Mouse (Mus musculus) midbrain, embryonic 16.5 days (tissue): Measurements from ENCODE around the gene Hsp90ab1. TPM values are rescaled to one million over a fixed set of nuclear protein-coding genes. Genes with fewer than 3 reads are reported as not detected.
A peak's percentile ranks its signal among the peaks of the same experiment; 100 is the strongest.

Source experiments
- ATAC-seq: fragments of 200-750 bp; cut with Nextera tagmentation; 2 replicates; pipeline ENCODE4 v1.8.0; 2017; ENCODE audit warnings: moderate TSS enrichment
- H3K27ac ChIP-seq: fragments of 300-500 bp; sonication (generic); 2 replicates; pipeline ENCODE4 v1.5.1; 2014; ENCODE audit warnings: mild to moderate bottlenecking, low read length, mixed read lengths
- H3K27me3 ChIP-seq: fragments of 300-500 bp; sonication (generic); 2 replicates; pipeline ENCODE4 v1.6.1; 2014; ENCODE audit warnings: low read depth, low read length, mixed read lengths; ENCODE audit not compliant: control insufficient read depth, insufficient read depth
- H3K36me3 ChIP-seq: fragments of 300-500 bp; sonication (generic); 2 replicates; pipeline ENCODE4 v1.6.1; 2014; ENCODE audit warnings: mild to moderate bottlenecking, low read length, moderate library complexity, mixed read lengths; ENCODE audit not compliant: control insufficient read depth, insufficient read depth
- H3K4me1 ChIP-seq: fragments of 300-500 bp; sonication (generic); 2 replicates; pipeline ENCODE4 v1.6.1; 2014; ENCODE audit warnings: mild to moderate bottlenecking, low read length, mixed read lengths; ENCODE audit not compliant: control insufficient read depth, insufficient read depth
- H3K4me2 ChIP-seq: fragments of 300-500 bp; sonication (generic); 2 replicates; pipeline ENCODE4 v1.6.1; 2014; ENCODE audit warnings: mild to moderate bottlenecking, low read length, mixed read lengths
- H3K4me3 ChIP-seq: fragments of 300-500 bp; sonication (generic); 2 replicates; pipeline ENCODE4 v1.5.1; 2014; ENCODE audit warnings: low read depth, mild to moderate bottlenecking, low read length, moderate library complexity, mixed read lengths
- H3K9ac ChIP-seq: fragments of 300-500 bp; sonication (generic); 2 replicates; pipeline ENCODE4 v1.6.1; 2014; ENCODE audit warnings: low read depth, low read length, mixed read lengths
- H3K9me3 ChIP-seq: fragments of 300-500 bp; sonication (generic); replicated peaks from 2 replicates; pipeline ENCODE4 v1.6.1; 2014; ENCODE audit warnings: mild to moderate bottlenecking, low read length, mixed read lengths; ENCODE audit not compliant: control insufficient read depth, poor library complexity, severe bottlenecking
- WGBS: fragments of 180-500 bp; shearing (Covaris S2); extraction: QIAGEN DNeasy Blood & Tissue Kit; methylation state at CpG from one replicate; pipeline ENCODE4 v1.1.7; 2014; 5-methylcytosine and 5-hydroxymethylcytosine counted together
- polyA plus RNA-seq: library from polyadenylated mRNA; unstranded; fragments of >200 nt; fragmentation: Nextera tagmentation; extraction: Ambion mirVana; gene quantifications from 2 replicates; pipeline ENCODE4 v1.2.1, GENCODE M21; 2015

The Hsp90ab1 gene
- polyA plus RNA-seq, 1 experiment from 2014 or later = 1,403 TPM

DNA sequence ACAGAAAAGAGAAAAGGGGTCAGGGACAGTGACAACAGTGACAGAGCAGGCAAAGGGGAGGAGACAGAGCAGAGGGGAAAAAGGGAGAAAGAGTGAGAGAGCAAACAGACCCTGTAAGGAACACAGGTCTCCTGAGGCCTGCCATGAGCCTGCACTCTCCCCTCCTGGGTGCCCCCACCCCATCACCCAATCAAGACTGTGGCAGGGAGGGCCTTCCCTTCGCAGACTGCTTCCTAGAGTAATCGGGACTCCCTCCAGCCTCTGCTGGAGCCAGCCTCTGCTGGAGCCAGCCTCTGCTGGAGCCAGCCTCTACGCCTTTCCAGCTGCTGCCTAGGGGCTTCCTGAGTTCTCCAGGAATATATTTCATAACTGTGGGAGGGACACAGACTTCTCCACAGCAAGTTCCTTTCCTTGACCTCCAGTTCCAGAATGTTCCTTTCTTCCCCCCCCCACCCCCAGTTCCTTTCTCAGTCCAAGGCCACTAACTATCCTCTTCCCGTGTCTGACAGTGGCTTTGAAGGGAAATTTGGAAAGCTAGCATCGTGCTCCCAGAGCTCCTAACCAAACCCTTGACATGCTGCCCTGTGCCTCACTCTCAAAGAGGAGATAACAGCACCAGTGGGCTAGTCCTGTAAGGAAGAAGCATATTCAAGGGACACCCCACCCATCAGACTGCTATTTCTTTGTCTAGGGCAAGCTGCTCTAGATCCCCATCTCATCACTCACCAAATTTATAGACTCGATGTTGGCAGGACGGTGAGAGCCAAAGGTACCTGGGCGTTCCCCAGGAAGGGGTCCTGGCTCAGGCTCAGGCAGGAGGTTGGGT lies 19.7 kb upstream of the Hsp90ab1 start:
- no peaks in the 10 kb centered on the region for H3K36me3 ChIP-seq
- no peaks in the 10 kb centered on the region for H3K9me3 ChIP-seq
- no peak overlapping the region for H3K27ac ChIP-seq
- H3K9ac ChIP-seq = 0 out of 2 replicates have a peak overlapping the region, but pooled peaks have one; percentile 21
- H3K4me1 ChIP-seq = peaks cover 27% of the 10 kb centered on the region
- ATAC-seq = no peak
- H3K4me3 ChIP-seq = no peak overlapping the region
- H3K27me3 ChIP-seq = peaks cover 8% of the 10 kb centered on the region
- H3K4me2 ChIP-seq = no peak overlapping the region
- WGBS = 53% methylated on average over 8 of the region's 8 CpGs

DNA sequence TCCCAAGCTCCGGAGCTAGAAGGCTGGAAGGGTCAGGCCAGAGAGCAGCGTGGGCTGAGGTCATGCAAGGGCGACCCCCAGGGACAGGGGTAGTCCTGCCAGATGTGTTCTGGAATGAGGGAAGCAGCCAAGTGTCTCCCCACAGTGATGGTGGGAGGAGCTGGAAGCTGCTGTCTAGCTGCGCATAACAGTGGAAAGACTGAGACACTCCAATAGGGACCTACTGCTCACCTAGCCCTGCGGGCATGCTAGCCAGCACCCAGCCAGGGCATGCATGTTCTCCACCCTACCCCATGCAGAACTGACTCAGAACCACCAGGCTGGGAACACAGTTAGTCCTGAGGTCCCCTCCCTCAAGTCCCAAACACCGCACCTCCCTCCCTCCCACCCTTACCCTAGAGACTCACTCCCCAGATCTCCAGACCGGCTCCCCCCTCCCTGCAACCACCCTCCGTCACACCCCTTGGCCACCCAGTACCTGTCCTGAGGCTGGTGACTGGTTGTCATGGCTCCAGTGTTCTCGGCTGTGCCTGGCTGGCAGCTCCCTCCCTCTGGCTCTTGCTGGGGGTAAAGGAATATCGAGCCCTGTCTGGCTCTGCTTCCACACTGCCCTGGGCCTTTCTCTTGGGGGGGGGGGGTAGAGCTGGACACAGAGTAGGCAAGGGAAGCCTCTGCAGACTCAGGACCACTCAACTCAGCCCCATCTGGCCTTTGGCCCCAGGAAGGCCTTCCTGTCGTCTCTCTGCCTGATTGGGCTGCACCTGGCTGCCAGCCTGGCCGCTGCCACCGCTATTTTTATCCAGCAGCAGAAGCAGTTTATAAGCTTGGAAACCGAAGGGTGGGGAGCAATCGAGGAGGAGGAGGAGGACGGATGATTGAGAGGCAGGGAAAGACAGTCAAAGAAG lies 18.9 kb upstream of the Hsp90ab1 start:
- 57% methylated on average over 16 of the region's 16 CpGs for WGBS
- Histone ChIP-seq H3K4me2 (0 out of 2 replicates have a peak overlapping the region, but pooled peaks have one; percentile 12), H3K9ac (0 out of 2 replicates have a peak overlapping the region, but pooled peaks have one; percentile 21), H3K27ac (no peak overlapping the region), H3K27me3 (peaks cover 8% of the 10 kb centered on the region), H3K4me3 (no peak overlapping the region), H3K36me3 (no peaks in the 10 kb centered on the region), H3K9me3 (no peaks in the 10 kb centered on the region), H3K4me1 (peaks cover 27% of the 10 kb centered on the region)
- no peak for ATAC-seq

DNA sequence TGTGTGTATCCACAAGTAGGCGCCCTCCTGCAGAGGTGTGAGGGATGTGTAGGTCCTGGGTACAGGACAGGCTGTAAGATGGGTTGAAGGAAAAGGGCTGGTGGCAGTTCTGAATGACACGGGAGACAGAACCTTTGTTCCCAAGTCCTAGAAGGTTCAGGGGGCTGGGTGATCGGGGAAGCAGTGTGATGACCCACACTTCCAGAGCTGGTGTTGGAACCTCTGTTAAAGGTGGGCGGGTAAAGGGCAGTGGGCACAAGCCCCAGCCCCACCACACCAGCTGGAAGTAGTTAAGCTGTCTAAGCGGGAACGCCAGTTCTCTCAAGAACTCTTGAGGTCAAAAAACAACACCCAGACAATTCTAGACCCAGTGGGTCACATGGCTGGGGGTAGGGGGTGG lies 17.3 kb upstream of the Hsp90ab1 start:
- Histone ChIP-seq H3K9me3 (no peaks in the 10 kb centered on the region), H3K4me3 (no peak overlapping the region), H3K4me2 (no peak overlapping the region), H3K27me3 (peaks cover 8% of the 10 kb centered on the region), H3K36me3 (no peaks in the 10 kb centered on the region), H3K9ac (no peak overlapping the region), H3K27ac (no peak overlapping the region), H3K4me1 (peaks cover 22% of the 10 kb centered on the region)
- 85% methylated on average over 6 of the region's 6 CpGs for WGBS
- ATAC-seq = no peak

DNA sequence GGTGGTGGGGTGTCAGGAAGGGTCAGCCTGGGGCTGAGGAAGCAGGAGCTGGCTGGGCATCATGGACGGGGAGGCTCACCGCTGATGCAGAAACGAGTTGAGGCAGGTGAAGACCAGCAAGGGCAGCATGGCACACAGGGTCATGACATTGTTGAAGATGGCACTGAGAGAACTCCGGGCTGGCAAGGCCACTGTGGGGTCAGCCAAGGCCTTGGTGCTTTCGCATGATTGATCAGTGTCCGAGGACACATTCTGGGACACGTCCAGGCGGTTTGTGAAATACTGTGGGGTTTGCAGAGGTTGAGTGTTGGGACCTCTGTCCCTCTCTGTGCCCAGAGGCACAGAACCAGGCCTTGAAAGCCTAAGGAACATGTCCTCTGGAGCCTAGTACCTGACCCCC lies 16.8 kb upstream of the Hsp90ab1 start:
- H3K4me3 ChIP-seq = no peak overlapping the region
- H3K9ac ChIP-seq = no peak overlapping the region
- no peaks in the 10 kb centered on the region for H3K36me3 ChIP-seq
- no peak overlapping the region for H3K4me2 ChIP-seq
- no peaks in the 10 kb centered on the region for H3K9me3 ChIP-seq
- peaks cover 22% of the 10 kb centered on the region for H3K4me1 ChIP-seq
- H3K27ac ChIP-seq = no peak overlapping the region
- H3K27me3 ChIP-seq = peaks cover 8% of the 10 kb centered on the region
- WGBS = 87% methylated on average over 8 of the region's 8 CpGs
- no peak for ATAC-seq

DNA sequence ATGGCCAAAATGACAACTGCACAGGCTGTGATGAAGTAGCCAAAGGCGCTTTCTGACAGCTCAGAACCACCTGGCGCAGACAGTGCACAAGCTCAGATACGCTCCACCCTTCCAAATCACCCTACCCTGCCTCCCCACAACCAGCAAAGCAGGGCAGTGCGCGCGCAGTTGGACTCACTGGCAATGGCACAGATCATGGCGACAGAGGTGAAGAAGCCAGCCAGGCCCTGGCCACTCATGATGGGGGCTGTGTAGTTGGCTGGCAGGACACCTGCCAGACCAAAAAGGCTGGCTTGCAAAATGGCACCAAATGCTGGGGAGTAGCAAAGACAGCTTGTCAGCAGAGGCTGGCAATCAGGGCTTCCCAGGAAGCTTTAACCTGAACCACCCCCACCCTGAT lies 16.2 kb upstream of the Hsp90ab1 start:
- peaks cover 7% of the 10 kb centered on the region for H3K27me3 ChIP-seq
- H3K27ac ChIP-seq = no peak overlapping the region
- H3K9ac ChIP-seq = no peak overlapping the region
- H3K4me3 ChIP-seq = no peak overlapping the region
- H3K4me2 ChIP-seq = no peak overlapping the region
- WGBS = 96% methylated on average over 7 of the region's 7 CpGs
- ATAC-seq = no peak
- no peaks in the 10 kb centered on the region for H3K9me3 ChIP-seq
- H3K36me3 ChIP-seq = no peaks in the 10 kb centered on the region
- peaks cover 22% of the 10 kb centered on the region for H3K4me1 ChIP-seq

DNA sequence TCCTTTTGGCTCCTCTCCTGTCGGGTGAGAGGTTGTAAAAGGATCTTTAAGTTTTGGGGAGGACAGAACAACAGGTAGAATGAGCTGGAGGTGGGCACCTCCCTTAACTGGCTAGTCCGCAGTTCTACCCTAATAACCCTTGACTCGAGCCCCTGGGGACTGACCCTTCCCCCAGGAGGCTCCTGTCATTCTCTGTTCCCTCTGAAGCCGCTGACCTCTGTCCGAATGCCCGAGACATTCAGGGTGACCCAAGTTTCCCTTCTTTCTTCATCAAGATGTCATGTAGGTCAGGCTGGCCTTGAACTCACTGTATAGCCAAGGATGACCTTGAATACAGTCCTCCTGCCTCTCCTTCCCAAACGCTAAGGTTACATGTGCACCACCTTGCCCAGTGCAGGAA lies 15.3 kb upstream of the Hsp90ab1 start:
- no peak for ATAC-seq
- Histone ChIP-seq H3K4me2 (no peak overlapping the region), H3K9ac (no peak overlapping the region), H3K9me3 (no peaks in the 10 kb centered on the region), H3K27me3 (no peaks in the 10 kb centered on the region), H3K36me3 (no peaks in the 10 kb centered on the region), H3K4me3 (no peak overlapping the region), H3K27ac (no peak overlapping the region), H3K4me1 (peaks cover 21% of the 10 kb centered on the region)
- WGBS = 96% methylated on average over 7 of the region's 7 CpGs

DNA sequence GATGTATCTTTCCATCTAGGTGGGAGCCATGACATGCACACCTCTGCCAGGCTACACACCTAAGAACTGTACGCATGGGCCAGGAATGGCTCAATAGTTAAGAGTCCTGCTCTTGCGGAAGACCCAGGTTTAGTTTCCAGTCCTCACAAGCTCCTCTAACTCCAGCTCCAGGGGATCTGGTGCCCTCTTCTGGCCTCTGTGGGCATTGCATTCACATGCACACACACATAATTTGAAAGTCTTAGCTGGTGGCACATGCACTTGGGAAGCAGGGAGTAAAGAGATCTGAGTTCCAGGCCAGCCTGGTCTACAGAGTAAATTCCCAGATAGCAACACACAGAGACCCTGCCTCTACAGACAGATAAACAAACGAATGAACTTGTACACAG lies 13.4 kb upstream of the Hsp90ab1 start:
- no peak overlapping the region for H3K9ac ChIP-seq
- ATAC-seq = no peak
- no peak overlapping the region for H3K4me2 ChIP-seq
- no peak overlapping the region for H3K27ac ChIP-seq
- 98% methylated on average over 3 of the region's 3 CpGs for WGBS
- no peak overlapping the region for H3K4me3 ChIP-seq
- H3K9me3 ChIP-seq = no peaks in the 10 kb centered on the region
- no peaks in the 10 kb centered on the region for H3K36me3 ChIP-seq
- no peaks in the 10 kb centered on the region for H3K27me3 ChIP-seq
- peaks cover 13% of the 10 kb centered on the region for H3K4me1 ChIP-seq

DNA sequence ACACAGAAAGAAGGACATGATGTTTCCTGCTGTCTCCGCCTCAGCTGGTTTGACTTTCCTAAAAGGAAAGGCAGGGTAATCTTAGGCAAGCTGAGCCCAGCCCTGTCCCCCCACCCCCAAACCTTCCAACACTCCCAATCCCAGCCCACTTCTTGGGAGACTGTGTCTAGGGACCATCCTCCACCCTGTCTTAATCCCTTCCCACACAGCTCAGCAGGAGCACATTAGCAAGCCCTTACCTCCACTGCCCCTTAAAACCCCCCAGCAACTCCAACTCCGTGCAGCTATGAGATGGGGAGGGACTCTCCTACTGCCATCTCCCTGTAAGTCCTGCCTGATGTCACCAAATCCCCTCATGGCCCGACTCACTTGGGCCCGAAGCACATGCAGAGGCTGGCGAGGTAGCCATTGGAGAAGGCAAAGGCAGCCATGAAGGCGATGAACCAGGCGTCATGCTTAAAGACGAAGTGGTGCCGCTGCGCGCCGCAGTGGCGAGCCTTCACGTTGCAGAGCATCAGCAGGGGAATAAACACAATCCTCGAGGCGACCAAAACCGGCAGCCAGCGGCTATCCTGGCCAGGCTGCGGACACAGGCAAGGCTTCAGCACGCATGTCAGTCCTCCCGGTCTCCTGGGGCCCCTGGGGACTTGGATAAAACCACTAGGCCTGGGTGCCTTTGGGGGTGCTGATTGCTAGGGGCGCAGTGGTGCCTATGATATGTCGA lies 12.8 kb upstream of the Hsp90ab1 start:
- no peak for ATAC-seq
- no peak overlapping the region for H3K4me3 ChIP-seq
- no peaks in the 10 kb centered on the region for H3K27me3 ChIP-seq
- no peaks in the 10 kb centered on the region for H3K36me3 ChIP-seq
- 45% methylated on average over 23 of the region's 23 CpGs for WGBS
- no peak overlapping the region for H3K4me2 ChIP-seq
- H3K9ac ChIP-seq = 0 out of 2 replicates have a peak overlapping the region, but pooled peaks have one; percentile 31
- H3K27ac ChIP-seq = peak overlapping the region; percentile 73; the same call in 1 of the 2 replicates
- H3K9me3 ChIP-seq = no peaks in the 10 kb centered on the region
- peaks cover 13% of the 10 kb centered on the region for H3K4me1 ChIP-seq
